Mouse (Mus musculus) stomach, embryonic 16.5 days (tissue): ENCODE data around the gene Dapk1. TPM values are rescaled to one million over a fixed set of nuclear protein-coding genes. Genes with fewer than 3 reads are reported as not detected.

Experiments
- ATAC-seq: fragments of 200-750 bp; cut with Nextera tagmentation; 2 replicates; pipeline ENCODE4 v1.8.0; 2017; ENCODE audit warnings: moderate number of reproducible peaks, moderate TSS enrichment; ENCODE audit not compliant: insufficient read depth, low FRiP score
- H3K27ac ChIP-seq: fragments of 300-500 bp; sonication (generic); 2 replicates; pipeline ENCODE4 v1.5.1; 2014; ENCODE audit warnings: low read length
- H3K27me3 ChIP-seq: fragments of 300-500 bp; sonication (generic); 2 replicates; pipeline ENCODE4 v1.6.1; 2014; ENCODE audit warnings: low read length, control low read depth, mixed read lengths; ENCODE audit not compliant: control insufficient read depth, insufficient read depth
- H3K36me3 ChIP-seq: fragments of 300-500 bp; sonication (generic); 2 replicates; pipeline ENCODE4 v1.6.1; 2014; ENCODE audit warnings: low read length; ENCODE audit not compliant: control insufficient read depth, insufficient read depth
- H3K4me1 ChIP-seq: fragments of 300-500 bp; sonication (generic); 2 replicates; pipeline ENCODE4 v1.6.1; 2014; ENCODE audit warnings: low read length, control low read depth, mixed read lengths; ENCODE audit not compliant: control insufficient read depth, insufficient read depth
- H3K4me2 ChIP-seq: fragments of 300-500 bp; sonication (generic); 2 replicates; pipeline ENCODE4 v1.6.1; 2014; ENCODE audit warnings: low read depth, low read length, mixed read lengths
- H3K4me3 ChIP-seq: fragments of 300-500 bp; sonication (generic); replicated peaks from 2 replicates; pipeline ENCODE4 v1.5.1; 2014; ENCODE audit warnings: mild to moderate bottlenecking, low read length
- H3K9ac ChIP-seq: fragments of 300-500 bp; sonication (generic); 2 replicates; pipeline ENCODE4 v1.6.1; 2014; ENCODE audit warnings: low read length
- H3K9me3 ChIP-seq: fragments of 300-500 bp; sonication (generic); replicated peaks from 2 replicates; pipeline ENCODE4 v1.6.1; 2016; ENCODE audit warnings: low read length, control low read depth; ENCODE audit not compliant: control insufficient read depth
- WGBS: fragments of 180-500 bp; shearing (Covaris S2); extraction: QIAGEN DNeasy Blood & Tissue Kit; methylation state at CpG from one replicate; pipeline ENCODE4 v1.1.7; 2014; 5-methylcytosine and 5-hydroxymethylcytosine counted together
- polyA plus RNA-seq: library from polyadenylated mRNA; unstranded; fragments of >200 nt; fragmentation: Nextera tagmentation; extraction: Ambion mirVana; gene quantifications from 2 replicates; pipeline ENCODE4 v1.2.1, GENCODE M21; 2015

Gene Dapk1
- polyA plus RNA-seq, 1 experiment from 2014 or later = 11.5 TPM

DNA sequence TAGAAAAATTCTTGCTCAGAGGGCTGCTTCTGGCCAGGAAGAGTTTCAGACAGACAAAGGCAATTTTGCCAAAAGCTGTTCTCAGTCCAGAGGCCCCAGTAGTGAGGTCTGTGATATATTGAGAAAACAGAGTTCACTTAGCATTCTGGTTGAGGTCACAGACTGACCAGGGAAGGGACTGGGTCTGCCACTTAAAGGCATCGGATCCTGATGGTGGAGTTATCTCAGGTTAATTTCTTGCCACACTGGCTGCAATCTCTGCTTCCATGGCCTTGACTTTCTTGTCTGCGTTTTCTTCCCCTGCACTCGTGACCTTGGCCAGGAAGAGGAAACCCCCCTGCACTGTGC is 127.3 kb downstream of the Dapk1 start:
- Histone ChIP-seq H3K9me3 (no peaks in the 10 kb centered on the region), H3K4me2 (no peak overlapping the region), H3K27me3 (no peaks in the 10 kb centered on the region), H3K36me3 (0 out of 2 replicates have a peak, but pooled peaks cover 3% of the 10 kb centered on the region), H3K4me1 (no peaks in the 10 kb centered on the region), H3K9ac (no peak overlapping the region), H3K4me3 (no peak overlapping the region), H3K27ac (no peak overlapping the region)
- 69% methylated on average over 3 of the region's 3 CpGs for WGBS
- ATAC-seq = no peak

DNA sequence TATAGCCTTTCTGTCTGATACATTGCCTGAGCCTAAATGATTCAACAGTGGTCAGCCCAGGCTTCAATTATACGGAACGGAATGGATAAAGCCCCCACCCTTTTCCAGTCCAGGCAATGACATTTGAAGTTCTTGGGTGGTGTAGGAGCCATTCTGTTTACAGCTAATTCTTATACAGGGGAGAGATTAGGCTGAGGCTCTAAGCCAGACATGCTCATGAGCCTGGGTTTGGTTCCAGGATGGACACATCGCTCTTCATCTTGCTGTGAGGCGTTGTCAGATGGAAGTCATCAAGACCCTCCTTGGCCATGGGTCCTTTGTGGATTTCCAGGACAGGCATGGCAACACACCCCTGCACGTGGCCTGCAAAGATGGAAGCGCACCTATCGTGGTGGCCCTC is 128.8 kb downstream of the Dapk1 start:
- Histone ChIP-seq H3K27me3 (no peaks in the 10 kb centered on the region), H3K4me3 (no peak overlapping the region), H3K9ac (no peak overlapping the region), H3K27ac (no peak overlapping the region), H3K36me3 (0 out of 2 replicates have a peak, but pooled peaks cover 3% of the 10 kb centered on the region), H3K4me2 (no peak overlapping the region), H3K4me1 (no peaks in the 10 kb centered on the region), H3K9me3 (no peaks in the 10 kb centered on the region)
- 97% methylated on average over 7 of the region's 7 CpGs for WGBS
- ATAC-seq = no peak

DNA sequence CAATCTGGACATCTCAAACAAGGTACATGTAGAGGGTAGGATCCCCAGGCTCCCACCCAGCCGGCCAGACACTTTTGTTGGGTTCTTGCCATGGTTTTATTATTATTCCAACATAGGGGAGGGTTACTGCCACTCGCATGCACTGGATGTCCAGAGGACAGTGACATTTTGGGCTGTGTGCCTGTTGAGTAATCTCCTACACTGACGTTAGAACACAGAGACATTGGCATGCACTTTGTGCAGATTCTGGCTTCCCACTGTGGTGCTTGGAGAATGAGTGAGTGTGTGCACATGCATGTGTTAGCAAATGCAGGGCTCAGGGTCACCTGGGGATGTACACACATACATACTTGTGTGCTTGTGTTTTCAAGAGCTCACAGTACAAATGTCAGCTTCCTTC is 129.3 kb downstream of the Dapk1 start:
- no peak overlapping the region for H3K9ac ChIP-seq
- 0 out of 2 replicates have a peak, but pooled peaks cover under 1% of the 10 kb centered on the region for H3K4me1 ChIP-seq
- no peaks in the 10 kb centered on the region for H3K27me3 ChIP-seq
- WGBS = 85% methylated on average over 3 of the region's 3 CpGs
- no peak overlapping the region for H3K27ac ChIP-seq
- ATAC-seq = no peak
- H3K9me3 ChIP-seq = no peaks in the 10 kb centered on the region
- 0 out of 2 replicates have a peak, but pooled peaks cover 3% of the 10 kb centered on the region for H3K36me3 ChIP-seq
- H3K4me2 ChIP-seq = no peak overlapping the region
- no peak overlapping the region for H3K4me3 ChIP-seq

DNA sequence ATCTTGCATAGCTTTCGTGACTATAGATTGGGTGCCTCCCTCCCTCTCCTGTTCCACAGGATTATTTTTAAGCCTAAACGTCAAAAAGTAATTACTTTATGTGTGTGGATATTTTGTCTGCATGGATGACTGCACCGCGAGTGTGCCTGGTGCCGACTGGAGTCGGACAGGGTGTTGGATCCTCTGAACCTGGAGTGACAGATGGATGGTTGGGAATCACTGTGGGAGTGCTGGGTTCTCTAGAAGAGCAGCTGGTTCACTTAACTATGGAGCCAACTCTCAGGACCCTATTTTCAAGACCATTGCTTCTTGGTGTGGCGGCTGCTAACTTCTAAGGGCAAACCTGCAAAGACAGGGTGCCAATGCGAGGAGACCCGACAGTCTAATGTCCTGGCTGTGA is 133.6 kb downstream of the Dapk1 start:
- no peaks in the 10 kb centered on the region for H3K9me3 ChIP-seq
- peaks cover 17% of the 10 kb centered on the region for H3K4me1 ChIP-seq
- peaks cover 5% of the 10 kb centered on the region; the same call in 1 of the 2 replicates for H3K36me3 ChIP-seq
- no peak overlapping the region for H3K9ac ChIP-seq
- H3K4me2 ChIP-seq = no peak overlapping the region
- no peaks in the 10 kb centered on the region for H3K27me3 ChIP-seq
- H3K4me3 ChIP-seq = no peak overlapping the region
- WGBS = 85% methylated on average over 9 of the region's 9 CpGs
- no peak for ATAC-seq
- H3K27ac ChIP-seq = no peak overlapping the region

DNA sequence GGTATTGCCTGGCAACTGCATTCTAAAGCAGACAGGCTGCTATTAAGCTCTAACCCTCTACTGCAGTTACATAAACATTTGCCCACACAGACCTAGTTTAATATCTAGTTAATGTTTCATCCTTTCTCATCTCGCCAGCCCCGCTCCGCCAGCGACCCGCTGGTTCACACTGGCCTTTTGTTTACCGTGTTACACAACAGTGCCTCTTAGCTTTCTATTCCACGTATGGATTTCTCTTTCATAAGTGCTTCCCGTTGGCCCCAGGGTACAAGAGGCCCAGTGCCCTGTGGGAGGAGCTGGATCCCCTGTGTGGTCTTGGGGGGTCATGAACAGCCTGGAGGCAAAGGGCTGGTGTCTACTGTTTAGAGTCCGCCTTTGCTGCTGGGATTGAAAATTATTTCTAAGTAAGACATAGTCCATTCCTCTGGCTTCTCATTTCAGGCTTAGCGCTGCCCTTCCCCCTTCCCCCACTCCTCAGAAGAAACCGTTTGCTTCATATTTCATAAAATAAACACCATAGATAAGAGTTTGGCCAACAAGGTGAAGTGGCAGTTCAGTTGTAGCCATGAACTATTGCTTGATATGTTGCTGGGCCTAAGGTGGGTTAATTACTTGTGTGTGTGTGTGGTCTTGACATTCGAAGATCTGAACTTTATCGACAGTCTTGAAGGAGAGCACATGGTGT is 134.8 kb downstream of the Dapk1 start:
- ATAC-seq = peak; percentile 48; the same call in 1 of the 2 replicates
- no peak overlapping the region; the same call in 1 of the 2 replicates for H3K27ac ChIP-seq

DNA sequence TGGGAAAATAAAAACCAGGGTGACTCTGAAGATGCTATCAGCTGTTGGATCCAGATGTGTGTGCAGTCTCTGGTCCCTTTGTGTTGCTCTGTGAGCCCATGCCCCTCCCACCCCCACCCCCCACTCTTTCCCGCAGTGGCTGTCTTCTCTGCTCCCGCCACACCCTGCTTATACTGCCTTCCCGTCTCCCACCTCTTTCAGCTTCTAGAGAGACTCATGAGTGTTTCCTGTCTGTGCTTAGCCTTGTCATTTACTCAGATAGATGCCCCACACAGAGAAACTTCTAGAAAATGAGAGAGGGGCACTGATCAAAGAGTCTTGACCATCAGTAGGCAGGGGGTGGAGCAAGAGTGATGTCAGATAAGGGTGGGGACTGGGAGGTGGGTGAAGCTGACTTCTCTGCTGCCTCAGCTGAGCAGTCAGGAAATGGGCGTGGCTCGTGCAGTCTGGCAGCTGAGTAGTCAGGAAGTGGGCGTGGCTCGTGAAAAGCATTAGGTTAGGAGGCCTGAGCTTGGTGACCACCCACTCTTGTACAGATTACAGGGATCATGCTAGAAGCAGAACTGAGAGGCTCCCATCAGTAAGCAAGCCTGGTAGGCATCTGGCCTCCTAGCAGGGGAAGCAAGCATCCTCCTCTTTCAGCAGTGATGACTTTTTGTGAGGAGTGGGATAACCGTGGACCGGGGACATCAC is 136.0 kb downstream of the Dapk1 start:
- no peaks in the 10 kb centered on the region for H3K9me3 ChIP-seq
- peak; percentile 87 for ATAC-seq
- H3K36me3 ChIP-seq = peaks cover 6% of the 10 kb centered on the region; the same call in 1 of the 2 replicates
- H3K4me2 ChIP-seq = peak overlapping the region; percentile 56
- peak overlapping the region; percentile 36; the same call in 1 of the 2 replicates for H3K9ac ChIP-seq
- peak overlapping the region; percentile 26 for H3K4me3 ChIP-seq
- H3K27ac ChIP-seq = peak overlapping the region; percentile 76
- WGBS = 8% methylated on average over 9 of the region's 9 CpGs
- peaks cover 17% of the 10 kb centered on the region for H3K4me1 ChIP-seq
- no peaks in the 10 kb centered on the region for H3K27me3 ChIP-seq

More for the DNA sequence above, 134.8 kb downstream of the Dapk1 start:
- no peaks in the 10 kb centered on the region for H3K27me3 ChIP-seq
- peaks cover 17% of the 10 kb centered on the region for H3K4me1 ChIP-seq
- WGBS = 42% methylated on average over 13 of the region's 13 CpGs
- no peak overlapping the region for H3K4me2 ChIP-seq
- no peak overlapping the region for H3K9ac ChIP-seq
- H3K36me3 ChIP-seq = peaks cover 6% of the 10 kb centered on the region; the same call in 1 of the 2 replicates
- H3K4me3 ChIP-seq = no peak overlapping the region
- no peaks in the 10 kb centered on the region for H3K9me3 ChIP-seq

DNA sequence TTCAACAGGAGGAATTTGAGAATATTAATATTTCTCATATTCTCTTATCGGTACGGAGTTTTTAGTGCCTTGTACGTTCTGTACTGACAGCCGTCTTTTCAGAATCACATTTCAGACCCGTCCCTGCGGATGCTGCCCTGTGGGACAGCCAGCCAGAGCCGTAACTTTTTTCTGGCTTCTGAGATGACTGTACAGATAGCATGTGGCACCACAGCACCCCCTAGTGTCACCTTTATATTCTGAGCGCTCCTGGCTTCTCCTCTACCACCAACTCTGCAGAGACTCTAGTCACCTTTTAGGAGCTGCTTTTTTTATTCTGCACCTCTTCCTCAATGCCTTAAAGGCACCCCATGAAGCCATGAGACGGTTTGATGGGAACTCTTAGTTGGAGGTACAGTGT is 136.7 kb downstream of the Dapk1 start:
- Histone ChIP-seq H3K4me1 (peaks cover 17% of the 10 kb centered on the region), H3K27ac (peak overlapping the region; percentile 76), H3K4me2 (peak overlapping the region; percentile 56), H3K9ac (peak overlapping the region; percentile 36; the same call in 1 of the 2 replicates), H3K36me3 (peaks cover 6% of the 10 kb centered on the region; the same call in 1 of the 2 replicates), H3K27me3 (no peaks in the 10 kb centered on the region), H3K9me3 (no peaks in the 10 kb centered on the region), H3K4me3 (peak overlapping the region; percentile 26)
- 9% methylated on average over 9 of the region's 9 CpGs for WGBS
- peak; percentile 81 for ATAC-seq

DNA sequence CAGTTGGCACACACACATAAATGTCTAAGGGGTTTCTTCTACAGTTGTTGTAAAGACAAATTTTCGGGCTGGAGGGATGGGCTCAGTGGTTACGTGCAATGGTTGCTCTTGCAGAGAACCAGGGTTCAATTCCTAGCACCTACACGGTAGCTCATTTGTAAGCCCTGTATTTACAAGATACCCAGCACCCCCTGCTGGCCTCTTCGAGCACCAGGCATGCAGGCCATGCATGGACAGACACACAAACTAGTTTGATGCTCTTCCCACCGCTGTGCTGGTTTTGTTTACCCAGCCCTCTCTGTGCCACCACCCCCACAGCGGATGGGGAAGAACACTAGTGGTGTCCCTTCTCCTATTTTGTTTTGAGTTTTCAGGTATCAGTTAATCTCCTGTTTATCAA is 138.5 kb downstream of the Dapk1 start:
- WGBS = 87% methylated on average over 6 of the region's 6 CpGs
- no peak for ATAC-seq
- no peak overlapping the region for H3K9ac ChIP-seq
- H3K4me2 ChIP-seq = no peak overlapping the region
- H3K4me1 ChIP-seq = peaks cover 17% of the 10 kb centered on the region
- no peaks in the 10 kb centered on the region for H3K9me3 ChIP-seq
- no peak overlapping the region for H3K27ac ChIP-seq
- H3K36me3 ChIP-seq = peaks cover 6% of the 10 kb centered on the region; the same call in 1 of the 2 replicates
- no peak overlapping the region for H3K4me3 ChIP-seq
- no peaks in the 10 kb centered on the region for H3K27me3 ChIP-seq

DNA sequence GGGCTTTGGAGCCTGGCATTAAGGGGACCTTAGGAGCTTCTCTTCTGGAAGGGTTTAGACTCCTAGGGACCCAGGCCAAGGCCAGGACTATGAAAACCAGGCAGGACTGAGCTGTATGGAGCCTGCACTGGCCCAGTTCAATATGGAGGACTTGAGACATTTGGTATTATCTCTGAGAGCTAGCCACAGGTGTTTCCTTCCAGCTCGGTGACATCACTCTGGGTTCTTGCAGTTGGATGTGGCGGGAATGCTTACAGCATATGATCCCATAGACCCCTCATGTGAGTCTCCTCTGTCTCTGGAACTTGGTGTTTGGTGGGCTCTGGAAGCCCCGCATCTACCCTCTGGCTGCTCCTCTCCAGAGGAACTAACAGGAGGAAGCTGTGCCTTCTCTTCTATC is 140.9 kb downstream of the Dapk1 start:
- Histone ChIP-seq H3K36me3 (peaks cover 6% of the 10 kb centered on the region; the same call in 1 of the 2 replicates), H3K4me2 (no peak overlapping the region), H3K27me3 (no peaks in the 10 kb centered on the region), H3K27ac (no peak overlapping the region), H3K4me3 (no peak overlapping the region), H3K9ac (no peak overlapping the region), H3K4me1 (peaks cover 6% of the 10 kb centered on the region), H3K9me3 (no peaks in the 10 kb centered on the region)
- no peak for ATAC-seq
- 80% methylated on average over 3 of the region's 3 CpGs for WGBS
